Mouse (Mus musculus): ENCODE results near the gene Gm20696. TPM values are rescaled to one million over a fixed set of nuclear protein-coding genes. Genes with fewer than 3 reads are reported as not detected.
A peak's percentile ranks its signal among the peaks of the same experiment; 100 is the strongest.

Gm20696 gene
- polyA plus RNA-seq, 1 experiment from 2014 or later, result 6.0 TPM

GRCm38 (mm10) chr6:99359765-99360499 lies 306.7 kb downstream of the Gm20696 start:
- no peaks in the 10 kb centered on the region for H3K27me3 ChIP-seq (ENCODE audit: control insufficient read depth, insufficient read depth, low read length)
- H3K27ac ChIP-seq (ENCODE audit: low read depth, low read length), result no peak overlapping the region
- H3K9me3 ChIP-seq (ENCODE audit: control insufficient read depth, low read length), result no peaks in the 10 kb centered on the region
- DNase-seq (ENCODE audit: low spot score) (no peak), ATAC-seq (ENCODE audit: low FRiP score) (no peak)
- H3K9ac ChIP-seq (ENCODE audit: low read depth, low read length), result no peak overlapping the region
- no peak overlapping the region for H3K4me3 ChIP-seq (ENCODE audit: low read depth, low read length)
- no peaks in the 10 kb centered on the region for H3K4me1 ChIP-seq (replicated peaks; ENCODE audit: control insufficient read depth, insufficient read depth, low read length)
- H3K4me2 ChIP-seq (replicated peaks; ENCODE audit: low read depth, low read length), result no peak overlapping the region
- no peaks in the 10 kb centered on the region for H3K36me3 ChIP-seq (ENCODE audit: control insufficient read depth, insufficient read depth, low read length)
- 84% methylated on average over 6 of the region's 6 CpGs for WGBS

- 84% methylated on average over 9 of the region's 9 CpGs for WGBS
- no peak for ATAC-seq (ENCODE audit: low FRiP score)
Observed at GRCm38 (mm10) chr6:99359036-99359698, 307.4 kb downstream of the Gm20696 start.

GRCm38 (mm10) chr6:99357931-99358330 lies 308.7 kb downstream of the Gm20696 start:
- no peak for DNase-seq (ENCODE audit: low spot score)
- Histone ChIP-seq H3K27ac (ENCODE audit: low read depth, low read length) (no peak overlapping the region), H3K9ac (ENCODE audit: low read depth, low read length) (no peak overlapping the region), H3K27me3 (ENCODE audit: control insufficient read depth, insufficient read depth, low read length) (no peaks in the 10 kb centered on the region), H3K4me3 (ENCODE audit: low read depth, low read length) (no peak overlapping the region), H3K4me1 (replicated peaks; ENCODE audit: control insufficient read depth, insufficient read depth, low read length) (no peaks in the 10 kb centered on the region), H3K4me2 (replicated peaks; ENCODE audit: low read depth, low read length) (no peak overlapping the region), H3K9me3 (ENCODE audit: control insufficient read depth, low read length) (no peaks in the 10 kb centered on the region), H3K36me3 (ENCODE audit: control insufficient read depth, insufficient read depth, low read length) (no peaks in the 10 kb centered on the region)
- no peak for ATAC-seq (ENCODE audit: low FRiP score)
- 94% methylated on average over 2 of the region's 2 CpGs for WGBS

More at GRCm38 (mm10) chr6:99359036-99359698, 307.4 kb downstream of the Gm20696 start:
- Histone ChIP-seq H3K9me3 (ENCODE audit: control insufficient read depth, low read length) (no peaks in the 10 kb centered on the region), H3K4me2 (replicated peaks; ENCODE audit: low read depth, low read length) (no peak overlapping the region), H3K27me3 (ENCODE audit: control insufficient read depth, insufficient read depth, low read length) (no peaks in the 10 kb centered on the region), H3K9ac (ENCODE audit: low read depth, low read length) (no peak overlapping the region), H3K4me1 (replicated peaks; ENCODE audit: control insufficient read depth, insufficient read depth, low read length) (no peaks in the 10 kb centered on the region), H3K27ac (ENCODE audit: low read depth, low read length) (no peak overlapping the region), H3K36me3 (ENCODE audit: control insufficient read depth, insufficient read depth, low read length) (no peaks in the 10 kb centered on the region), H3K4me3 (ENCODE audit: low read depth, low read length) (no peak overlapping the region)
- DNase-seq (ENCODE audit: low spot score), result no peak

GRCm38 (mm10) chr6:99354338-99354737 lies 312.3 kb downstream of the Gm20696 start:
- ATAC-seq (ENCODE audit: low FRiP score) (no peak), DNase-seq (ENCODE audit: low spot score) (no peak)
- no peaks in the 10 kb centered on the region for H3K36me3 ChIP-seq (ENCODE audit: control insufficient read depth, insufficient read depth, low read length)
- H3K27me3 ChIP-seq (ENCODE audit: control insufficient read depth, insufficient read depth, low read length), result no peaks in the 10 kb centered on the region
- no peak overlapping the region for H3K4me2 ChIP-seq (replicated peaks; ENCODE audit: low read depth, low read length)
- no peaks in the 10 kb centered on the region for H3K4me1 ChIP-seq (replicated peaks; ENCODE audit: control insufficient read depth, insufficient read depth, low read length)
- H3K4me3 ChIP-seq (ENCODE audit: low read depth, low read length), result no peak overlapping the region
- H3K9me3 ChIP-seq (ENCODE audit: control insufficient read depth, low read length), result no peaks in the 10 kb centered on the region
- H3K27ac ChIP-seq (ENCODE audit: low read depth, low read length), result no peak overlapping the region
- H3K9ac ChIP-seq (ENCODE audit: low read depth, low read length), result no peak overlapping the region
- WGBS, result 64% methylated on average over 2 of the region's 2 CpGs

- Histone ChIP-seq H3K4me3 (ENCODE audit: low read depth, low read length) (no peak overlapping the region), H3K9me3 (ENCODE audit: control insufficient read depth, low read length) (no peaks in the 10 kb centered on the region), H3K9ac (ENCODE audit: low read depth, low read length) (no peak overlapping the region), H3K4me1 (replicated peaks; ENCODE audit: control insufficient read depth, insufficient read depth, low read length) (no peaks in the 10 kb centered on the region), H3K4me2 (replicated peaks; ENCODE audit: low read depth, low read length) (no peak overlapping the region), H3K27ac (ENCODE audit: low read depth, low read length) (no peak overlapping the region), H3K27me3 (ENCODE audit: control insufficient read depth, insufficient read depth, low read length) (no peaks in the 10 kb centered on the region), H3K36me3 (ENCODE audit: control insufficient read depth, insufficient read depth, low read length) (no peaks in the 10 kb centered on the region)
- no peak for ATAC-seq (ENCODE audit: low FRiP score)
- 86% methylated on average over 2 of the region's 2 CpGs for WGBS
- no peak for DNase-seq (ENCODE audit: low spot score)
Observed at GRCm38 (mm10) chr6:99353441-99353840, 313.2 kb downstream of the Gm20696 start.

- H3K9me3 ChIP-seq (ENCODE audit: control insufficient read depth, low read length), result no peaks in the 10 kb centered on the region
- no peaks in the 10 kb centered on the region for H3K4me1 ChIP-seq (replicated peaks; ENCODE audit: control insufficient read depth, insufficient read depth, low read length)
- WGBS, result 92% methylated on average over 3 of the region's 3 CpGs
- no peak overlapping the region for H3K4me3 ChIP-seq (ENCODE audit: low read depth, low read length)
- no peak for DNase-seq (ENCODE audit: low spot score)
- H3K9ac ChIP-seq (ENCODE audit: low read depth, low read length), result no peak overlapping the region
- H3K4me2 ChIP-seq (replicated peaks; ENCODE audit: low read depth, low read length), result no peak overlapping the region
- no peak for ATAC-seq (ENCODE audit: low FRiP score)
- no peak overlapping the region for H3K27ac ChIP-seq (ENCODE audit: low read depth, low read length)
- no peaks in the 10 kb centered on the region for H3K36me3 ChIP-seq (ENCODE audit: control insufficient read depth, insufficient read depth, low read length)
- no peaks in the 10 kb centered on the region for H3K27me3 ChIP-seq (ENCODE audit: control insufficient read depth, insufficient read depth, low read length)
Observed at GRCm38 (mm10) chr6:99350566-99350965, 316.0 kb downstream of the Gm20696 start.

- Histone ChIP-seq H3K9ac (ENCODE audit: low read depth, low read length) (no peak overlapping the region), H3K4me1 (replicated peaks; ENCODE audit: control insufficient read depth, insufficient read depth, low read length) (no peaks in the 10 kb centered on the region), H3K27me3 (ENCODE audit: control insufficient read depth, insufficient read depth, low read length) (no peaks in the 10 kb centered on the region), H3K9me3 (ENCODE audit: control insufficient read depth, low read length) (no peaks in the 10 kb centered on the region), H3K4me2 (replicated peaks; ENCODE audit: low read depth, low read length) (no peak overlapping the region), H3K36me3 (ENCODE audit: control insufficient read depth, insufficient read depth, low read length) (no peaks in the 10 kb centered on the region), H3K27ac (ENCODE audit: low read depth, low read length) (no peak overlapping the region), H3K4me3 (ENCODE audit: low read depth, low read length) (no peak overlapping the region)
- ATAC-seq (ENCODE audit: low FRiP score), result no peak
- WGBS, result 80% methylated on average over 5 of the region's 5 CpGs
- no peak for DNase-seq (ENCODE audit: low spot score)
Observed at GRCm38 (mm10) chr6:99350156-99350555, 316.4 kb downstream of the Gm20696 start.

GRCm38 (mm10) chr6:99347836-99348235 lies 318.8 kb downstream of the Gm20696 start:
- no peak overlapping the region for H3K4me3 ChIP-seq (ENCODE audit: low read depth, low read length)
- no peak for ATAC-seq (ENCODE audit: low FRiP score)
- 43% methylated on average over 10 of the region's 10 CpGs for WGBS
- H3K9me3 ChIP-seq (ENCODE audit: control insufficient read depth, low read length), result no peaks in the 10 kb centered on the region
- H3K27ac ChIP-seq (ENCODE audit: low read depth, low read length), result no peak overlapping the region
- H3K4me2 ChIP-seq (replicated peaks; ENCODE audit: low read depth, low read length), result no peak overlapping the region
- H3K4me1 ChIP-seq (replicated peaks; ENCODE audit: control insufficient read depth, insufficient read depth, low read length), result no peaks in the 10 kb centered on the region
- no peaks in the 10 kb centered on the region for H3K36me3 ChIP-seq (ENCODE audit: control insufficient read depth, insufficient read depth, low read length)
- no peaks in the 10 kb centered on the region for H3K27me3 ChIP-seq (ENCODE audit: control insufficient read depth, insufficient read depth, low read length)
- H3K9ac ChIP-seq (ENCODE audit: low read depth, low read length), result no peak overlapping the region
- DNase-seq (ENCODE audit: low spot score), result peak; percentile 17

GRCm38 (mm10) chr6:99344966-99345365 lies 321.6 kb downstream of the Gm20696 start:
- 92% methylated on average over 7 of the region's 7 CpGs for WGBS
- ATAC-seq (ENCODE audit: low FRiP score), result no peak

More at GRCm38 (mm10) chr6:99344966-99345365, 321.6 kb downstream of the Gm20696 start:
- Histone ChIP-seq H3K27ac (ENCODE audit: low read depth, low read length) (no peak overlapping the region), H3K4me3 (ENCODE audit: low read depth, low read length) (no peak overlapping the region), H3K27me3 (ENCODE audit: control insufficient read depth, insufficient read depth, low read length) (no peaks in the 10 kb centered on the region), H3K4me2 (replicated peaks; ENCODE audit: low read depth, low read length) (no peak overlapping the region), H3K4me1 (replicated peaks; ENCODE audit: control insufficient read depth, insufficient read depth, low read length) (no peaks in the 10 kb centered on the region), H3K9ac (ENCODE audit: low read depth, low read length) (no peak overlapping the region), H3K9me3 (ENCODE audit: control insufficient read depth, low read length) (no peaks in the 10 kb centered on the region), H3K36me3 (ENCODE audit: control insufficient read depth, insufficient read depth, low read length) (no peaks in the 10 kb centered on the region)
- no peak for DNase-seq (ENCODE audit: low spot score)
